ENCODE assay signal across 23 mouse cellular contexts in genomic region chr6:111303912-111304555, GRCm38 (mm10).
DNase-seq lines count a peak whose midpoint lies in the region; ATAC-seq and TF ChIP-seq lines count a peak whose summit lies in the region.
"Had no signal": no experiment of that assay in that cellular context is flagged by ENCODE, and none has a peak within 500 bp of the region (broad histone marks: within the 10 kb centered on the region; RNA-seq: fewer than 3 reads in every experiment).

No protein-coding gene starts in this region.

- no peak for ATAC-seq in hindbrain, embryonic 16.5 days
- ATAC-seq in hindbrain, embryonic 11.5 days (ENCODE audit: low FRiP score): no peak
- peak; percentile 59; the same call in 1 of the 2 replicates for ATAC-seq in forebrain, embryonic 16.5 days
- ATAC-seq in midbrain, embryonic 16.5 days: peak; percentile 62; the same call in 1 of the 2 replicates
- ATAC-seq: CD4-positive, CD25-positive, alpha-beta regulatory T cell, adult 4 months; intestine, postnatal 0 days had no signal

- no peaks in the 10 kb centered on the region for H3K9me3 ChIP-seq in hindbrain, embryonic 16.5 days (ENCODE audit: control insufficient read depth, low read length)
- H3K9me3 ChIP-seq in hindbrain, embryonic 11.5 days (ENCODE audit: control insufficient read depth, low read length): no peaks in the 10 kb centered on the region
- 0 out of 2 replicates have a peak, but pooled peaks cover 2% of the 10 kb centered on the region for H3K9me3 ChIP-seq in forebrain, embryonic 16.5 days (ENCODE audit: control insufficient read depth, low read length)
- no peaks in the 10 kb centered on the region for H3K9me3 ChIP-seq in midbrain, embryonic 16.5 days (replicated peaks; ENCODE audit: control insufficient read depth, low read length, poor library complexity, severe bottlenecking)
- H3K9me3 ChIP-seq: heart, embryonic 13.5 days; hindbrain, embryonic 10.5 days; limb, embryonic 13.5 days; lung, embryonic 15.5 days; neural tube, embryonic 13.5 days had no signal

- H3K9ac ChIP-seq in hindbrain, embryonic 16.5 days (ENCODE audit: low read depth, low read length): no peak overlapping the region
- H3K9ac ChIP-seq in hindbrain, embryonic 11.5 days (ENCODE audit: low read depth, low read length): no peak overlapping the region
- no peak overlapping the region for H3K9ac ChIP-seq in forebrain, embryonic 16.5 days (replicated peaks; ENCODE audit: low read depth, low read length)
- H3K9ac ChIP-seq in midbrain, embryonic 16.5 days (ENCODE audit: low read depth, low read length): no peak overlapping the region
- H3K9ac ChIP-seq: heart, embryonic 13.5 days; limb, embryonic 13.5 days; lung, embryonic 15.5 days; neural tube, embryonic 13.5 days had no signal

- H3K4me3 ChIP-seq in hindbrain, embryonic 16.5 days (ENCODE audit: low read length): no peak overlapping the region
- H3K4me3 ChIP-seq in hindbrain, embryonic 11.5 days (ENCODE audit: low read depth, low read length): no peak overlapping the region
- H3K4me3 ChIP-seq in forebrain, embryonic 16.5 days (replicated peaks; ENCODE audit: low read length): no peak overlapping the region
- no peak overlapping the region for H3K4me3 ChIP-seq in midbrain, embryonic 16.5 days (ENCODE audit: low read depth, low read length)
- H3K4me3 ChIP-seq: erythroblast, embryonic 14.5 days; heart, embryonic 13.5 days; hindbrain, embryonic 10.5 days; limb, embryonic 13.5 days; lung, embryonic 15.5 days; neural tube, embryonic 13.5 days had no signal

- H3K27ac ChIP-seq in hindbrain, embryonic 16.5 days (ENCODE audit: low read depth, low read length): peak overlapping the region; percentile 48; the same call in 1 of the 2 replicates
- H3K27ac ChIP-seq in hindbrain, embryonic 11.5 days (ENCODE audit: low read depth, low read length): no peak overlapping the region
- no peak overlapping the region for H3K27ac ChIP-seq in forebrain, embryonic 16.5 days (ENCODE audit: low read length)
- no peak overlapping the region; the same call in 1 of the 2 replicates for H3K27ac ChIP-seq in midbrain, embryonic 16.5 days (ENCODE audit: low read length)
- H3K27ac ChIP-seq: heart, embryonic 13.5 days; hindbrain, embryonic 10.5 days; kidney, postnatal 0 days; limb, embryonic 13.5 days; lung, embryonic 15.5 days; neural tube, embryonic 13.5 days had no signal

- H3K4me2 ChIP-seq in hindbrain, embryonic 16.5 days (ENCODE audit: low read length): no peak overlapping the region
- H3K4me2 ChIP-seq in hindbrain, embryonic 11.5 days (replicated peaks; ENCODE audit: low read depth, low read length): no peak overlapping the region
- no peak overlapping the region for H3K4me2 ChIP-seq in forebrain, embryonic 16.5 days (ENCODE audit: low read length)
- H3K4me2 ChIP-seq in midbrain, embryonic 16.5 days (ENCODE audit: low read length): no peak overlapping the region
- H3K4me2 ChIP-seq: heart, embryonic 13.5 days; limb, embryonic 13.5 days; liver, embryonic 11.5 days; lung, embryonic 15.5 days; neural tube, embryonic 13.5 days had no signal

- H3K27me3 ChIP-seq in hindbrain, embryonic 16.5 days (replicated peaks; ENCODE audit: control insufficient read depth, insufficient read depth, low read length): no peaks in the 10 kb centered on the region
- no peaks in the 10 kb centered on the region for H3K27me3 ChIP-seq in hindbrain, embryonic 11.5 days (ENCODE audit: control insufficient read depth, insufficient read depth, low read length)
- H3K27me3 ChIP-seq in forebrain, embryonic 16.5 days (replicated peaks; ENCODE audit: control insufficient read depth, insufficient read depth, low read length): no peaks in the 10 kb centered on the region
- no peaks in the 10 kb centered on the region for H3K27me3 ChIP-seq in midbrain, embryonic 16.5 days (ENCODE audit: control insufficient read depth, insufficient read depth, low read depth, low read length)
- H3K27me3 ChIP-seq: heart, embryonic 13.5 days; limb, embryonic 13.5 days; lung, embryonic 15.5 days; neural tube, embryonic 13.5 days had no signal

- no peaks in the 10 kb centered on the region for H3K4me1 ChIP-seq in hindbrain, embryonic 16.5 days (ENCODE audit: control insufficient read depth, insufficient read depth, low read depth, low read length)
- H3K4me1 ChIP-seq in hindbrain, embryonic 11.5 days (replicated peaks; ENCODE audit: control insufficient read depth, insufficient read depth, low read length): no peaks in the 10 kb centered on the region
- no peaks in the 10 kb centered on the region for H3K4me1 ChIP-seq in forebrain, embryonic 16.5 days (replicated peaks; ENCODE audit: control insufficient read depth, insufficient read depth, low read length)
- no peaks in the 10 kb centered on the region for H3K4me1 ChIP-seq in midbrain, embryonic 16.5 days (ENCODE audit: control insufficient read depth, insufficient read depth, low read length)
- H3K4me1 ChIP-seq: heart, embryonic 13.5 days; limb, embryonic 13.5 days; lung, embryonic 15.5 days; neural tube, embryonic 13.5 days had no signal

- no peaks in the 10 kb centered on the region for H3K36me3 ChIP-seq in hindbrain, embryonic 16.5 days (ENCODE audit: control insufficient read depth, insufficient read depth, low read length)
- no peaks in the 10 kb centered on the region for H3K36me3 ChIP-seq in hindbrain, embryonic 11.5 days (ENCODE audit: control insufficient read depth, insufficient read depth, low read length)
- no peaks in the 10 kb centered on the region for H3K36me3 ChIP-seq in forebrain, embryonic 16.5 days (ENCODE audit: control insufficient read depth, insufficient read depth)
- no peaks in the 10 kb centered on the region for H3K36me3 ChIP-seq in midbrain, embryonic 16.5 days (ENCODE audit: control insufficient read depth, insufficient read depth, low read length)
- H3K36me3 ChIP-seq: heart, embryonic 13.5 days; hindbrain, embryonic 10.5 days; limb, embryonic 13.5 days; lung, embryonic 15.5 days; neural tube, embryonic 13.5 days had no signal

- no peak for TF ChIP-seq CTCF in brain, embryonic 14.5 days (IDR thresholded peaks at IDR 0.05; ENCODE audit: borderline replicate concordance, extremely low read depth, insufficient read depth, insufficient read length)

- no peak for DNase-seq in hindbrain, embryonic 11.5 days (ENCODE audit: low spot score)
- DNase-seq in brain, embryonic 14.5 days (ENCODE audit: low read depth): peak; percentile 60
- DNase-seq in frontal cortex, postnatal 10 days (ENCODE audit: low spot score in 2 of 2): no peak
- no peak for DNase-seq in embryo, embryonic 9.5 days (ENCODE audit: extremely low spot score)
- DNase-seq: adrenal gland, postnatal 14 days; cerebellum, adult 11-12 months; cerebellum, adult 9-11 months; heart, postnatal 10 days; kidney, postnatal 4 days; thymus, postnatal 4 days had no signal

- no peak for TF ChIP-seq POLR2A in brain, embryonic 14.5 days (IDR thresholded peaks at IDR 0.05; ENCODE audit: borderline replicate concordance, extremely low read depth, insufficient read depth, insufficient read length, poor library complexity, severe bottlenecking)

- 36% methylated on average over 3 of the region's 3 CpGs for WGBS in hindbrain, embryonic 16.5 days
- 42% methylated on average over 3 of the region's 3 CpGs for WGBS in hindbrain, embryonic 11.5 days
- 19% methylated on average over 3 of the region's 3 CpGs for WGBS in forebrain, embryonic 16.5 days
- 21% methylated on average over 3 of the region's 3 CpGs for WGBS in midbrain, embryonic 16.5 days

Comparison
In these comparisons a context has a peak if more than half of its experiments do, and no peak if none do; other contexts are left out.
1. ATAC-seq: peak in forebrain, embryonic 16.5 days (single experiment) and midbrain, embryonic 16.5 days (single experiment); none in hindbrain, embryonic 16.5 days (single experiment) and hindbrain, embryonic 11.5 days (single experiment).